In genomic region chr7:35169341-35169740, GRCm38 (mm10) we compare ENCODE assay signal across 8 mouse cellular contexts. TPM values are rescaled to one million over a fixed set of nuclear protein-coding genes. Genes with fewer than 3 reads are reported as not detected.
DNase-seq lines count a peak whose midpoint lies in the region; TF ChIP-seq lines count a peak whose summit lies in the region.

No protein-coding gene starts in this region.

- peak; percentile 95 for TF ChIP-seq CTCF in bone marrow, adult 2 months (IDR thresholded peaks at IDR 0.05; ENCODE audit: control insufficient read depth, insufficient read depth, low read length)
- peak; percentile 83 for TF ChIP-seq CTCF in embryonic fibroblast, embryonic 13.5 days (IDR thresholded peaks at IDR 0.05; ENCODE audit: borderline replicate concordance, insufficient read depth, low read length)
- TF ChIP-seq CTCF in lung, adult 2 months (IDR thresholded peaks at IDR 0.05; ENCODE audit: insufficient read depth, low read length) = peak; percentile 98

- no peak for TF ChIP-seq POLR2A in bone marrow, adult 2 months (IDR thresholded peaks at IDR 0.05; ENCODE audit: borderline replicate concordance, control insufficient read depth, low read depth, low read length)
- no peak for TF ChIP-seq POLR2A in embryonic fibroblast, embryonic 13.5 days (IDR thresholded peaks at IDR 0.05; ENCODE audit: low read depth, low read length)
- TF ChIP-seq POLR2A in lung, adult 2 months (IDR thresholded peaks at IDR 0.05; ENCODE audit: borderline replicate concordance, extremely low read depth, low read depth, low read length) = no peak

- H3K4me3 ChIP-seq in bone marrow, adult 2 months (replicated peaks; ENCODE audit: control insufficient read depth, low read depth, low read length) = no peak overlapping the region
- no peak overlapping the region for H3K4me3 ChIP-seq in embryonic fibroblast, embryonic 13.5 days (ENCODE audit: insufficient read depth, low read length)
- no peak overlapping the region for H3K4me3 ChIP-seq in lung, adult 2 months (replicated peaks; ENCODE audit: extremely low read depth, low read depth, low read length)

- no peaks in the 10 kb centered on the region; the same call in 1 of the 2 replicates for H3K4me1 ChIP-seq in bone marrow, adult 2 months (ENCODE audit: control insufficient read depth, insufficient read depth, low read length)
- H3K4me1 ChIP-seq in embryonic fibroblast, embryonic 13.5 days (ENCODE audit: control insufficient read depth, insufficient read depth, low read length) = no peaks in the 10 kb centered on the region
- 0 out of 2 replicates have a peak, but pooled peaks cover 2% of the 10 kb centered on the region for H3K4me1 ChIP-seq in lung, adult 2 months (ENCODE audit: control insufficient read depth, insufficient read depth, low read length)

- DNase-seq in CD8-positive naive resting alpha-beta T cell, adult 2 months (ENCODE audit: low read depth in 2 of 2, low spot score in 2 of 2) = peak; percentile 55 to 73
- DNase-seq in heart, postnatal 10 days = peak; percentile 92 to 94
- peak; percentile 73 to 93 for DNase-seq in layer of hippocampus, adult 18-20 months (ENCODE audit: low spot score in 2 of 2)
- DNase-seq in lung, adult 2 months = peak; percentile 88
- DNase-seq in ovary, postnatal 10 days (ENCODE audit: low spot score) = peak; percentile 92
- DNase-seq in thymus, postnatal 0 days (ENCODE audit: low spot score) = peak; percentile 73

- H3K27ac ChIP-seq in bone marrow, adult 2 months (ENCODE audit: control insufficient read depth, insufficient read depth, low read depth, low read length, poor library complexity) = no peak overlapping the region
- H3K27ac ChIP-seq in embryonic fibroblast, embryonic 13.5 days (ENCODE audit: insufficient read depth, low read length) = no peak overlapping the region

- intact Hi-C loops in heart, postnatal 10 days (cut with DNase I) = loop anchor here (1.0 kb wide), 1 partner anchor 50 kb away; the partner anchor contains the start of gene Cebpa

- 16% methylated on average over 6 of the region's 6 CpGs for WGBS in bone marrow, adult 2 months
- WGBS in lung, adult 2 months = 10% methylated on average over 6 of the region's 6 CpGs

RNA-seq across cellular contexts. Expression of gene Slc7a10, which starts 16.8 kb away (rescaled TPM):
- 1.5 TPM in 1 of 2 replicates, not detected in the other for polyA plus RNA-seq in bone marrow, adult 2 months (2011; ENCODE audit: insufficient read depth, insufficient read length, low replicate concordance, missing spikeins)
- polyA plus RNA-seq in embryonic fibroblast, embryonic 13.5 days (2011; ENCODE audit: insufficient read length, low read depth, missing spikeins) = not detected in 2 replicates
- 1 to 10 TPM in 1 of 2 experiments, under 1 TPM in 1; 0.60 to 1.1 TPM for total RNA-seq in heart, postnatal 10 days (2021)
- 10 to 100 TPM; 39.2 to 44.8 TPM for total RNA-seq in layer of hippocampus, adult 18-20 months (2021)
- polyA plus RNA-seq in lung, adult 2 months (2012; rRNA removed) = 81.4 and 82.4 TPM in 2 replicates
- 0.28 and 0.33 TPM in 2 replicates for polyA plus RNA-seq in thymus, postnatal 0 days (2015; fragmentation: Nextera tagmentation; extraction: Ambion mirVana)

RNA-seq across cellular contexts. Expression of gene Lrp3, which starts 46.0 kb away (rescaled TPM):
- polyA plus RNA-seq in bone marrow, adult 2 months (2011; ENCODE audit: insufficient read depth, insufficient read length, low replicate concordance, missing spikeins) = not detected in 2 replicates
- polyA plus RNA-seq in embryonic fibroblast, embryonic 13.5 days (2011; ENCODE audit: insufficient read length, low read depth, missing spikeins) = 3.8 and 6.4 TPM in 2 replicates
- 10 to 100 TPM in 1 of 2 experiments, 1 to 10 TPM in 1; 8.7 to 10.1 TPM for total RNA-seq in heart, postnatal 10 days (2021)
- 10 to 100 TPM; 75.2 to 77.5 TPM for total RNA-seq in layer of hippocampus, adult 18-20 months (2021)
- 10.1 and 12.3 TPM in 2 replicates for polyA plus RNA-seq in lung, adult 2 months (2012; rRNA removed)
- polyA plus RNA-seq in thymus, postnatal 0 days (2015; fragmentation: Nextera tagmentation; extraction: Ambion mirVana) = 0.42 and 0.43 TPM in 2 replicates

RNA-seq across cellular contexts. Expression of gene Cebpa, which starts 50.2 kb away (rescaled TPM):
- 8.9 and 14.2 TPM in 2 replicates for polyA plus RNA-seq in bone marrow, adult 2 months (2011; ENCODE audit: insufficient read depth, insufficient read length, low replicate concordance, missing spikeins)
- polyA plus RNA-seq in embryonic fibroblast, embryonic 13.5 days (2011; ENCODE audit: insufficient read length, low read depth, missing spikeins) = 1.8 and 5.1 TPM in 2 replicates
- 10 to 100 TPM in 1 of 2 experiments, 1 to 10 TPM in 1; 7.6 to 13.7 TPM for total RNA-seq in heart, postnatal 10 days (2021)
- total RNA-seq in layer of hippocampus, adult 18-20 months (2021) = 10 to 100 TPM; 21.4 to 22.4 TPM
- polyA plus RNA-seq in lung, adult 2 months (2012; rRNA removed) = 148 and 282 TPM in 2 replicates
- 5.2 and 6.2 TPM in 2 replicates for polyA plus RNA-seq in thymus, postnatal 0 days (2015; fragmentation: Nextera tagmentation; extraction: Ambion mirVana)

Comparison
In these comparisons a context has a peak if more than half of its experiments do, and no peak if none do; other contexts are left out.
1. RNA of gene Slc7a10, which starts 16.8 kb away (polyA plus RNA-seq): 81.4 to 82.4 TPM in lung, adult 2 months; 0.28 to 0.33 TPM in thymus, postnatal 0 days, 1.5 TPM in bone marrow, adult 2 months and not detected in embryonic fibroblast, embryonic 13.5 days; every median in the first group is over 10 times any median in the second.
2. Peak in every context shown above with its lines, with median percentiles within 50 percentile points of each other: DNase-seq and CTCF ChIP-seq.